Mouse (Mus musculus): ENCODE data around the gene Gripap1.

DNA sequence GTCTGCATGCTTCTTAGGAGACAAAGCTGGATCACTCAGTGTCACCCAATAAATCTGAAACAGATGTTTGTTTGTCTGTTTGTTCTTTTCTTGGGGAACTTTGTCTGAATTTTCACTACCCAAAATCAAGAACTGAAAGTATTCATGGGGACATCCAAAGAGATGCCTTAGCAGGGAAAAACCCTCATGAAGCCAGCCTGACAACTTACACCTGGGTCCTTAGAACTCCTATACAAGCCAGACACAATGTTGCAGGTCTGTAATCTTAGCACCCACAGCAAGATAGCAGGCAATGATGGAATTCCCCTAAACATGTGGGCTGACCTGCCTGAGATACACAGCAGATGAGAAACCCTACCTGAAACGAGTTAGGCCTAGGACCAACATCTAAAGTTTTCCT, 44.6 kb upstream of the Gripap1 start:
- TF ChIP-seq CTCF (IDR thresholded peaks at IDR 0.05; ENCODE audit: extremely low read depth, insufficient read length, insufficient replicate concordance, low read depth, low read length) (no peak), POLR2A (IDR thresholded peaks at IDR 0.05; ENCODE audit: low read depth, low read length) (no peak)
